Comparison of ENCODE assay signal across 16 mouse cellular contexts in the genomic region with DNA sequence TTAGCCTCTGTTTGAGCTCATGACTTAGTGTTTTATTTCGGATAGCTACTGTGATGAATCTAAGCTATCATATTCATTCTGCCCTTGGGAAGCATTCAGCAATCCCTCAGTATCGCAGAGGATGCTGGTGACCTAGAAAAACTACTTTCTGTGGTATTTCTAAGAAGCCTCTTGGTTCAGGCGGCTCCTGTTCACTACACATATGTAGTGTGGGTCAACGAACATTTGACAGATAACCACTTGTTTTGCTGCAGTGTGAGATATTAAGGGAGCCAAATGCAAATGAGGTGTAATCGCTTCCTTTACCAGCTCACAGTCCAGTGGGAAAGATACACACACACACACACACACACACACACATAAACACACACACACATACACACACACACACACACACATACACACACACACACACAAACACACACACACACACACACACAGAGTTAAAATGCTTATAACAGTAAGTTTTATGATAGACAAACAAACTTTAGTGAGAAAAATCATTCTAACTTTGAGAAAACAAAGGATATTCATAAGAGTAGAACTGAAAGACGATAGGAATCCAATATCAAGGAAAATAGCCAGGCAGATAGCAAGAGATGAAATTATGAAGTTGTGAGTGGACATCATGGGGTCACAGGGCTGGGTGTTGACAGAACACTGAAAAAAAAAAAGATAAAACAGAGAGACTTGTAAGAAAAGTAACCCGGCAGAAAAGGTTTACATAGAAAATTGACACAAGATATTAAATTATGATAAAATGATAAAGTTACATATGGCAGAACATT. TPM values are rescaled to one million over a fixed set of nuclear protein-coding genes. Genes with fewer than 3 reads are reported as not detected.
DNase-seq lines count a peak whose midpoint lies in the region; ATAC-seq lines count a peak whose summit lies in the region.
"Had no signal": no experiment of that assay in that cellular context is flagged by ENCODE, and none has a peak within 500 bp of the region (broad histone marks: within the 10 kb centered on the region; RNA-seq: fewer than 3 reads in every experiment).

No protein-coding gene starts in this region.

- no peaks in the 10 kb centered on the region for H3K9me3 ChIP-seq in neural tube, embryonic 15.5 days (replicated peaks)
- H3K9me3 ChIP-seq in liver, embryonic 13.5 days (replicated peaks): no peaks in the 10 kb centered on the region
- H3K9me3 ChIP-seq: embryonic facial prominence, embryonic 12.5 days; forebrain, embryonic 13.5 days; heart, embryonic 10.5 days; midbrain, embryonic 10.5 days had no signal

- no peaks in the 10 kb centered on the region for H3K27me3 ChIP-seq in neural tube, embryonic 15.5 days (replicated peaks)
- H3K27me3 ChIP-seq in liver, embryonic 13.5 days: no peaks in the 10 kb centered on the region
- H3K27me3 ChIP-seq: embryonic facial prominence, embryonic 12.5 days; forebrain, embryonic 13.5 days had no signal

- no peak overlapping the region for H3K9ac ChIP-seq in neural tube, embryonic 15.5 days (replicated peaks)
- peak overlapping the region; percentile 52 for H3K9ac ChIP-seq in liver, embryonic 13.5 days
- H3K9ac ChIP-seq: embryonic facial prominence, embryonic 12.5 days; forebrain, embryonic 13.5 days had no signal

- H3K4me1 ChIP-seq in neural tube, embryonic 15.5 days: no peaks in the 10 kb centered on the region
- peaks cover 93% of the 10 kb centered on the region for H3K4me1 ChIP-seq in liver, embryonic 13.5 days (replicated peaks)
- H3K4me1 ChIP-seq: embryonic facial prominence, embryonic 12.5 days; forebrain, embryonic 13.5 days; heart, embryonic 10.5 days had no signal

- no peak overlapping the region for H3K4me3 ChIP-seq in neural tube, embryonic 15.5 days (replicated peaks)
- H3K4me3 ChIP-seq in liver, embryonic 13.5 days (replicated peaks): no peak overlapping the region
- H3K4me3 ChIP-seq: embryonic facial prominence, embryonic 12.5 days; forebrain, embryonic 13.5 days; heart, embryonic 10.5 days; midbrain, embryonic 10.5 days had no signal

- ATAC-seq in neural tube, embryonic 15.5 days (ENCODE audit: low FRiP score): peak; percentile 28; the same call in 1 of the 2 replicates
- peak; percentile 74 for ATAC-seq in liver, embryonic 13.5 days (ENCODE audit: low read depth)
- ATAC-seq: forebrain, embryonic 13.5 days; inflammation-experienced regulatory T-cells, adult 6 months had no signal

- WGBS in neural tube, embryonic 15.5 days: 52% methylated on average over 7 of the region's 7 CpGs
- WGBS in liver, embryonic 13.5 days (ENCODE audit: insufficient replicate concordance): 20% methylated on average over 7 of the region's 7 CpGs

- H3K36me3 ChIP-seq in neural tube, embryonic 15.5 days: no peaks in the 10 kb centered on the region
- no peaks in the 10 kb centered on the region for H3K36me3 ChIP-seq in liver, embryonic 13.5 days
- H3K36me3 ChIP-seq: embryonic facial prominence, embryonic 12.5 days; heart, embryonic 10.5 days; midbrain, embryonic 10.5 days had no signal

- DNase-seq in neural tube, embryonic 10.5 days (ENCODE audit: extremely low spot score, low spot score): no peak
- DNase-seq in c-Kit-negative CD71-positive TER-119-positive erythroid progenitor cells, embryonic 14.5 days (ENCODE audit: low read depth, low spot score): peak; percentile 67
- peak; percentile 64 for DNase-seq in liver, embryonic 13.5 days
- DNase-seq in thymus, postnatal 0 days (ENCODE audit: low spot score): no peak
- no peak for DNase-seq in left cerebral cortex, adult 18-20 months (ENCODE audit: low spot score in 2 of 2)
- no peak for DNase-seq in thymus, adult 18-20 months
- DNase-seq: adrenal gland, postnatal 10 days; cerebellum, postnatal 25 days; kidney, postnatal 10 days; left cerebral cortex, postnatal 4 days had no signal

- no peak overlapping the region for H3K4me2 ChIP-seq in neural tube, embryonic 15.5 days
- H3K4me2 ChIP-seq in liver, embryonic 13.5 days: peak overlapping the region; percentile 28
- H3K4me2 ChIP-seq: embryonic facial prominence, embryonic 12.5 days; forebrain, embryonic 13.5 days had no signal

- no peak overlapping the region for H3K27ac ChIP-seq in neural tube, embryonic 15.5 days (replicated peaks)
- peak overlapping the region; percentile 99 for H3K27ac ChIP-seq in liver, embryonic 13.5 days
- H3K27ac ChIP-seq: embryonic facial prominence, embryonic 12.5 days; forebrain, embryonic 13.5 days; heart, embryonic 10.5 days; midbrain, embryonic 10.5 days had no signal

RNA-seq across cellular contexts. Expression of a gene that starts 28.5 kb away (rescaled TPM):
- 153 and 156 TPM in 2 replicates for polyA plus RNA-seq in neural tube, embryonic 15.5 days (2015; fragmentation: Nextera tagmentation; extraction: Ambion mirVana)
- 301 and 344 TPM in 2 replicates for polyA plus RNA-seq in liver, embryonic 13.5 days (2015; fragmentation: Nextera tagmentation; extraction: Ambion mirVana)
- 354 and 407 TPM in 2 replicates for polyA plus RNA-seq in thymus, postnatal 0 days (2015; fragmentation: Nextera tagmentation; extraction: Ambion mirVana)
- 100 to 1,000 TPM; 215 to 235 TPM for total RNA-seq in left cerebral cortex, adult 18-20 months (2021)

Comparison
In these comparisons a context has a peak if more than half of its experiments do, and no peak if none do; other contexts are left out.
1. DNase-seq: peak in c-Kit-negative CD71-positive TER-119-positive erythroid progenitor cells, embryonic 14.5 days (single experiment) and liver, embryonic 13.5 days (single experiment); none in neural tube, embryonic 10.5 days (single experiment), thymus, postnatal 0 days (single experiment), left cerebral cortex, adult 18-20 months (0 of 2) and thymus, adult 18-20 months (0 of 2).